Mouse (Mus musculus) kidney, adult 2 months (tissue): ENCODE results near the gene Lrmda.

Source experiments
- CTCF ChIP-seq: fragments of 200-500 bp; conservative IDR thresholded peaks from 2 replicates; pipeline ENCODE4 v1.5.1; 2011; ENCODE audit warnings: low read depth, mild to moderate bottlenecking, control low read depth, low read length, moderate library complexity, mixed read lengths; ENCODE audit not compliant: insufficient read depth, insufficient read length
- POLR2A ChIP-seq: fragments of 200-500 bp; IDR thresholded peaks from one replicate; pipeline ENCODE4 v1.6.1; 2011; ENCODE audit warnings: low read depth, low read length, control low read depth

GRCm38 (mm10) chr14:22688399-22688798 is 668.9 kb downstream of the Lrmda start:
- no peak for TF ChIP-seq CTCF
- no peak for TF ChIP-seq POLR2A
